Mouse (Mus musculus) heart, postnatal 14 days (tissue): Measurements from ENCODE around the gene Zwilch. TPM values are rescaled to one million over a fixed set of nuclear protein-coding genes. Genes with fewer than 3 reads are reported as not detected.
A peak's percentile ranks its signal among the peaks of the same experiment; 100 is the strongest.
"Not testable (repeated sequence)": the region's sequence is repeated elsewhere in the genome, so short reads cannot be mapped to it uniquely, and the experiment has no call there.

Experiments
- DNase-seq, 2 experiments: peaks; one replicate each; pipeline ENCODE4 v3.0.0; 2021 to 2022
- intact Hi-C: fragments of 180-260 bp; cut with DNase I; formaldehyde crosslinking; loops from one replicate; pipeline ENCODE4 v1.15.1; 2025
- long read RNA-seq, 2 experiments: library from polyadenylated mRNA; stranded (forward); transcript quantifications; one replicate each; pipeline ENCODE4 v2.0.0; 2021
- total RNA-seq, 2 experiments: library from RNA; stranded (reverse); gene quantifications; 2 replicates each; pipeline ENCODE4 v1.2.3; 2021

Zwilch gene
- 1 to 10 TPM; 1.9 to 3.8 TPM for total RNA-seq
- long read RNA-seq, experiment 1, partial matches to known transcripts: 0 of 2 reads
- long read RNA-seq, experiment 1, other reads (novel, unspliced or antisense): 0 of 2 reads
- long read RNA-seq, experiment 2, partial matches to known transcripts: 0 of 2 reads
- long read RNA-seq, experiment 2, other reads (novel, unspliced or antisense): 0 of 2 reads

DNA sequence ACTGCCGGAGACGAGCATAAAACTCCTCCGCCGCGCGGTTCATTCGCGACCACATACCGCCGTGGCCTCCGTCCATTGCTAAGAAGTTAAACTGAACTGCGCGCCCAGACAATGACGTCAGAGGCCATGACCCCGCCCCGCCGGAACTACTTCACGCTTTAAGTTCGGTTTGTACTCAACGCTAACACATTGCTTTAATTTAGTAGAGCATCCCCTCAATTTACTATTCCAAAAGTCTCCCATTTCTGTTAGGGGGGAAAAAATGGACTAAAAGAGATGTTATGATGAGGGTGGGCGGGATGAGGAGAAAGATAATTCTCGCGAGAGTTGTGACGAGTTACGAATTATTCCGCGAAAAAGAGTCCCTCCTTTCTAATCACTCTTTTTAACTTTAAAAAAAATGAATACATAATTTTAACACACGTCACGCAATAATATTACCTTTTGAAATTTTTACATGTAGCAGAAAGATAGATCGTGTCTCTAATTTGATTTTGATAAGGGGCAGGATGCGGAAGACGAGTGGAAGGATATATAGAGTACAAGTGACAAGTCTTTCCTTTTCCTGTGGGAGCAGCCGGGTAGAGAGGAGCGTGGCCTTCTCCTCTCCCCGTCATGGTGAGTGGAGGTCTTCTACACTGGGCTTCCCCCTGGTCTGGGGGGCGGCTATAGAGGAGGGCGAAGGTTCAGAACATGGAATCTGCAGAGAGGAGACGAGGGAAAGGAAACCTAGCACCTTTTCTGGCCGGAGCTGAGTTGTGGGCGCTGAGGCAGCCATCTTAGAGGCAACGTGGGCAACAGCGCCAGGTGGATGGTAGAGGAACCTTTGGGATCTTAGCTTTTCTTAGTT, at the start of gene Zwilch, which contains the start of gene Rpl4:
TSS of gene Zwilch (minus strand) at position 289 of the 850 bp plus-strand sequence.
TSS of gene Rpl4 (plus strand) at position 560 of the 850 bp plus-strand sequence.
- intact Hi-C loops: no loop called here
- peak; percentile 78 to 84 for DNase-seq

DNA sequence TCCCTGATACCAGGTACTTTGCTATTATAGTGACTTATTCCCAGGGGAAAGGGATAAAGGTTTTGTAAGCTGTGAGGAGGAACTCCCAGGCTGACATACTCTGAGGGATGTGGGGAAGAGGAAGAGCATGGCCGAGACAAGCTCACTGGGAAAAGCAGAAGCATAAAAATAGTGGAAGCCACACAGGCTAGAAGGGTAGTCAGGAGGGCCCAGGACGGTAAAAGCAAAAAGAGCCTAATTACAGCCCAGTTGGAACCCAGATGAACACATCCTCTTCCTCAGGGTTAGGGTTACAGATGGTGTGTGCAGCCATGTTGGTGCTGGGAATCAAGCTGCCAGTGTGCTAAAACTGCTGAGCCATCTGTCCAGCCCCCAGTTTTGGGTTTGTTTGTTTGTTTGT, 49.2 kb upstream of the Zwilch start:
- intact Hi-C loops: no loop called here
- no peak for DNase-seq

DNA sequence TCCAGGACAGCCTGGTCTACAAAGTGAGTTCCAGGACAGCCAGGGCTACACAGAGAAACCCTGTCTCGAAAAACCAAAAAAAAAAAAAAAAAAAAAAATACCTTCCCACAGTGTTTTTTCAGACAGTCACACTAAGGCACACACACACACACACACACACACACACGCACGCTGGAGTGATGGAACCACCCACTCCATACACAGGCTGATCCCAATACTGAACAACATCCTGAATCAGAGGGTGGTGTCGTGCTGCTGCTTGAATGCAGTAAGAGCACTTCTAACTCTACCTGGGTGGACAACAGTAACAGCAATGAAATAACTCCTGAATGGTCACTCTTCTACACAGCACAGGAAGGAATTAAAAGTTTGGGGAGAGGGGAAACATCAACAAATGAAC, 48.6 kb upstream of the Zwilch start:
- no peak for DNase-seq
- intact Hi-C loops: no loop called here

DNA sequence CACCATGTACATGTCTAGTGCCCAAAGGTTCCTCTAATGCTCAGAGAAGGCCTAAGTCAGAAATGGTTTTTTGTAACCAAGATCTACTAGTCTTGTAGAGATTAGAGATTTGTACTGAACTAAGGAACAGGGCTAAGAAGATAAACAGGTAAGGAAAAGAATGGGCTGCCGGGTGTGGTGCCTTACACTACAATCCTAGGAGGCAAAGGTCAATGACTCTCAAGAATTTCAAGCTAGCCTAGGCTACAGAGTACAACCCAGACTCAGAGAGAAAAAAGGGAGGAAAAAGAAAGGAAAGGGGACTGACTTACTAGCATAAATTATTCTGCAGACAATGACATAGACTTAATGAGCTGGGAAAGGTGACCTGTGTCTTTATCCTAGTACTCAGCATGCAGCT, 47.7 kb upstream of the Zwilch start:
- intact Hi-C loops: no loop called here
- no peak for DNase-seq

DNA sequence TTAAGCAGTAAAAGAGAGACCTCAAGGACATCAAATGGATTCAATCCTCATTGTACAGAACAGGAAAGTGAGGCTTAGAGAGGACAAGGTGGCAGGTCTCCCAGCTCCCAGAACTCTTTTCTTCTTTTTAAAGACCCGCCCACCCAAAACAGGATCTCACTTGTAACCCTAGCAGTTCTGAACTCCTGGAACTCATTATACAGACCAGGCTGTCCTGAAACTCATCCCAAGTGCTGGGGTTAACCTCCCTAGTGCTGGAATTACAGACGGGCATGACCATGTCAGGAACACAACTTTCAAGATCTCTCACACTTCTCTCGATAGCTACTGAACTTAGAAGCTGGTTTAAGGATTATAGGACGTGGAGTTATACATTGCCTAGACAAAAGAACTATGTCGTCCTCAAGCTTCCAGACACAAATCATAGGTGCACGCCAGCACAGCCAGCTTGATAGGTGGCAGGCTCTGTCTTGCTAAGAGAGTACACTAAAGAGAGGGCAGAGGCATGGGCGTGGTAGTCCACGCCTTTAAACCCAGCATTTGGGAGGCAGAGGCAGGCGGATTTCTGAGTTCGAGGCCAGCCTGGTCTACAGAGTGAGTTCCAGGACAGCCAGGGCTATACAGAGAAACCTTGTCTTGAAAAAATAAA, 47.0 kb upstream of the Zwilch start:
- DNase-seq: no peak
- intact Hi-C loops: loop anchor here (5.0 kb wide), 1 partner anchor 32 kb away; the partner anchor contains the start of gene Map2k1

DNA sequence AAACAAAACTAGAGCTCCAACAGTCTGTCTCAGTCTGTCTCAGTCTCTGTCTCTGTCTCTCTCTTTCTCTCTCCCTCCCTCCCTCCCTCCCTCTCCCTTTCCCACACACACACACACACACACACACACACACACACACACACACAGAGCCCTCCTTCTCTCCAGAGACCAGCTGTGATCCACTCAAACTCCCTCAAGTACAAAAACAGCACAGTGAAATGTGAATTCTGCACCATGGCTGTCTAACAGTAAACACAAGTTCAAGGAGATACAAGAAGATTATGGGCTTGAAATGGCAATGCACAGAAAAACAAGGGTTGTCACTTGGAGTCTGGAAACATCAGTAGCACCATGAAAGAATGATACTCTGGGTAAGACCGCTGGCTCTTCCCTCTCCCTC, 46.4 kb upstream of the Zwilch start:
- DNase-seq: no peak
- intact Hi-C loops: loop anchor here (5.0 kb wide), 1 partner anchor 33 kb away; the partner anchor contains the start of gene Map2k1

DNA sequence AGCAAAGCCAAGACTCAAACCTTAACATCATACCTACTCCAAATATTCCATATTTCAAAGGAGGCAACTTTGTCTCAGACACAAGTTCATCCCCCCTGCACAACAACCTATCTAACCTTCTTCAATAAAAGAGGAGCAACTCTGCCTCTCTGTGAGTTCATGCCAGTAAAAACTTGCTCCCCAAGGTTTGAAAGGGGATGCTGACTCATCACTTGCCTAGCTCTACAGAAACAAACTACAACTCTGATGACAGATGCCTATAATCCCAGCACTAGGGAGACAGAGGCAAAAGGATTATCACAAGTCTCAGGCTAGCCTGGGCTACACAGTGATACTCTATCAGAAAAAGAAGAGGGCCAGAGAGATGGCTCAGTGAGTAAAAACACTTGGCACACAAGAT, 45.0 kb upstream of the Zwilch start:
- no peak for DNase-seq
- intact Hi-C loops: loop anchor here (5.0 kb wide), 1 partner anchor 34 kb away; the partner anchor contains the start of gene Map2k1

DNA sequence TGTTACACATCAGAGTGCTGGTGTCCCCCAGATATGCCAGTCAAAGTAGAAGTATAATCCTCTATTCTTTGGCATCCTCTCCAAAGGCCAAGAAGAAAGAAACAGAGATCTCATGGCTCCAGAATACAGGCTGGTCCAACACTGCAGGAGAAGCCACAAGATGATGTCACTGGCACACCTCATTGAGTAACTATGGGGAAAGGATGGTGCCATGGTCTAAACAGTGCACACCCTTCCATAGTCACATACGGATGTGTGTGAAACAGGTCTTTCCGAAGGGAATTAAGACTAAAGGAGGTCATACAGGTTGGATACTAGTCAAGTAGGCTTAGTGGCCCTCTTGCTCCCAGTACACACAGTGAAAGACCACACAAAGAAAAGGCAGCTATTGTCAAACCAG, 43.7 kb upstream of the Zwilch start:
- intact Hi-C loops: loop anchor here (5.0 kb wide), 1 partner anchor 36 kb away; the partner anchor contains the start of gene Map2k1
- DNase-seq: no peak

DNA sequence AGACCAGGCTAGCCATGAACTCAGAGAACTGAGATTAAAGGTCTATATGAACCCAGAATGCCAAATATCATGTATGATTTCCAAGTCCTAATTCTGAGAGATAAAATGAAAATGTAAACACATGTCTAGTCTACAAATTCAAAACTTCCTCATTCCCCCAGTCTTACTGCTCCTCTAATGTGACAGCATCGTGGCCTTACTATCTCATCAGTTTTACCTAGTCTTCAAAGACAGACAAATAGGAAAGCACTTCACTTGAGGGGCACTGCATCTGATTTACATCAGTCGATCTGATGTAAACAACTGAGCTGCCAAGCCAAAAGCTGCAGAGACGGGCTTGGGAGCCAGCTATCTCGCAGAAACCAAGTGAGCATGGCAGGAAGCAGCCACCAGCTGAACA, 43.2 kb upstream of the Zwilch start:
- intact Hi-C loops: loop anchor here (5.0 kb wide), 1 partner anchor 36 kb away; the partner anchor contains the start of gene Map2k1
- DNase-seq: no peak

- DNase-seq: no peak
- intact Hi-C loops: no loop called here
Measured at GRCm38 (mm10) chr9:64214452-64214851, 41.5 kb upstream of the Zwilch start.

DNA sequence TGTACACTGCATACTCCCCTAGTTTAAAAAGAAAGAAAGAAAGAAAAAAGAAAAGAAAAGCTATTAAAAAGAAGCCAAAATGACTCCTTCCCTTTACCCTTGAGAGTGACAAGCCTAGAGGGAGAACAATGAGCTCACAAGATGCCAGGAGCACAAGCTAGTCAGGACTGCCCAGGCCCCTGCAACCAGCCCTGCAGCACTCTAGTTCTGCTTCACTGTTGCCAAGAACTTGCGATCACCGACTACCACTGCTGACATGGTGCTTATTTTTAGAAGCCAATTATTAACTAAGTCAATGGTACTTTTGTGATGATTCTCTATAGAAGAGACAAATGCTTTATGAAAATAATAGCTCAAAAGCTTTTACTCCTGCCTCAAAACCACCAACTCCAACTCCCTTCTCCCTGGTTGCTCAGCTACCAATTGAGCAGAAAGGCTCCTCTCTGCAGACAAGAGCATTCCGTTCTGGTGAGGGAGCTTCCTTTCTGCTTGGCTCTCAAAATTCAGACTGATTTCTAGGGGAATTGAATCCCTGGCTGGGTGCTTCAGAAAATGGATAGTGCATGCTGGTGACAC, 34.7 kb upstream of the Zwilch start:
- DNase-seq: peak in 1 of 2 experiments; percentile 24
- intact Hi-C loops: no loop called here

DNA sequence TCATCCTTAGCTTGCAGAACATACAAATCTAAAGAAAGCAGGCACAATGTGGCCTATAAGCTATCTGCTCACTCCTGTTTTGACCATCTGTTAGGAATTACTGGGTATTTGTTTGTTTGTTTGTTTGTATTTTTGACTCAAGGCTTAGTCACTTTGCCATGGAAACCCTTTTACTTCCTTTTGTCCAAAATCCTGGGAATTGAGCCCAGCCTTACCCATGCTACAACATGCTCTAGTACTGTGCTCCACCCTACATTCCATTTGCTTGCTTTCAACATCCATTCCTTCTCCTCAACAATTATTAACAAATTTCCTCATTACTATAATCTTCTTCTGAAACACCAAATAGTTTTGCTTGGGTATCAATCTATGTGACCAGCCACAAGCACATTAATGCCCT, 30.0 kb upstream of the Zwilch start:
- DNase-seq: no peak
- intact Hi-C loops: no loop called here

GRCm38 (mm10) chr9:64202331-64202730, 29.4 kb upstream of the Zwilch start:
- DNase-seq: no peak
- intact Hi-C loops: no loop called here

DNA sequence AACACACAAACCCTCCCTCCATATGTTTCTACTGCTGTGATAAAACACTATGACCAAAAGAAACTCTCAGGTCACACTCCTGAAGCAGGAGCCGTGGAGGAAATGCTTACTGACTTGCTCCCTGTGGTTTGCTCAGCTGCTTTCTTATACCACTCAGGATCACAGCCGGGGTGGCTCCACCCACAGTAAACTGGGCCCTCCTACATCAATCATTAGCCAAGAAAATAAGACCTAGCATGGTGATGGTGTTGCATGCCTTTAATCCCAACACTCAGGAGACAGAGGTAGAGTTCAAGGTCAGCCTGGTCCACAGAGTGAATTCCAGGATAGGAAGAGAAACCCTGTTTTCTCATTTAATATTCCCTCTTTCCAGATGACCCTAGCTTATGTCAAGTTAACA, 27.0 kb upstream of the Zwilch start:
- intact Hi-C loops: no loop called here
- DNase-seq: no peak

- DNase-seq, intact Hi-C loops: not testable (repeated sequence)
Measured at GRCm38 (mm10) chr9:64198763-64199418, 26.0 kb upstream of the Zwilch start.

DNA sequence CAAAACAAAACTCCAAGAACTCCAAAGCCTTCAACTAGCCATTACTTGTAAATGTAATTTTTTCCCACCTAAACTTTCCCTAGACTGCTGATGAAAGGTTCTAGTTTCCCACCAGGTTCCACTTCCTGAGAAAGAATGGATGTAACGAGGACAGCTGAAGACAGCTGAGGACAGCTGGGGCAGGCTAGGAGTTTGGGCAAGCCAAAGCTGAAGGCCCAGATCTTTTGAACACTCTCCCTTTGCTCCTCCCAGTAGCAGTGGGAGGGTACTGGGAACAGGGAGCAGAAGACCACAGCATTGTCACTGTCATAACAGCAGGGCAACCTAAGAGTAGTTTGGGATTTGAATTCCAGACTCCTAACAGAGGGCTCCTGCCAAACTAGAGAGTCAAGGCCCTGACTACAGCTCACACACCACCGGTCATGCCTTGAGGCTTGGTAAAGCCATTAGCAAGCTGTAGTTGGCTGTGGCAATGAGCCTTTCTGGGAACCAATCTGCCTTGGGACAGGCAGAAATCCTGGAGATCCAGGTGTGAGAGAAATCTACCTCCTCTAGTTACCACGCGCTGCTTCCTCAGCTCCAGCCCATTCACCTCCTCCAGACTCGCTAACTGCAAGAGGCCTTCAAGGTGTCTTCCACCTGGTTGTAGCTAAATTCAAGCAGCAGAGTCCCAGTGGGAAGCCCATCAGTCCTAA, 25.3 kb upstream of the Zwilch start:
- intact Hi-C loops: no loop called here
- peak in 1 of 2 experiments; percentile 10 for DNase-seq

DNA sequence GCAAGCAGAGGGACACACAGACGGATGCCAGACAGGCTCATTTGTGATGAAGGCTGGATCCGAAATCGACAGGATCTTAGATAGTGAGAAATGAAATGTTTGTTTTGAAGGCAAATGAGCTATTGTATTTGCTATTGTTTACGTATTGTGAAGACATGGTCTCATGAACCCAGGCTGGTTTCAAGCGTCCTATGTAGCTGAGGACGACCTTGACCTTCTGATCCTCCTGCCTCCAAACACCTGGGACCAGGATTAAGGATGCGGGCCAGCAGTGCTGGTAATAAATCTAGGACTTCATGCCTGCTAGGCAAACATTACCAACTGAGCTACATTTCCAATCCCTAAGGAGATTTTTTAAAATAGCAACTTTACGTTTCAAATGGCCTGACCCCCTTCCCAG, 24.6 kb upstream of the Zwilch start:
- intact Hi-C loops: no loop called here
- no peak for DNase-seq

GRCm38 (mm10) chr9:64195554-64195953, 22.6 kb upstream of the Zwilch start:
- intact Hi-C loops: no loop called here
- DNase-seq: peak in 1 of 2 experiments; percentile 6

GRCm38 (mm10) chr9:64193879-64194278, 21.0 kb upstream of the Zwilch start:
- intact Hi-C loops: no loop called here
- no peak for DNase-seq
